Mouse (Mus musculus) ES-E14 (cell line): Measurements from ENCODE around the gene Padi2. TPM values are rescaled to one million over a fixed set of nuclear protein-coding genes. Genes with fewer than 3 reads are reported as not detected.

Experiments used
- DNase-seq: peaks from one replicate; pipeline ENCODE4 v3.0.0-alpha.2; 2013; ENCODE audit warnings: low read depth, low spot score
- H3K27ac ChIP-seq: 2 replicates; pipeline ENCODE4 v1.5.1; 2012; ENCODE audit warnings: low read depth, mild to moderate bottlenecking, low read length, moderate library complexity, mixed read lengths; ENCODE audit not compliant: poor library complexity, insufficient read depth, severe bottlenecking
- H3K36me3 ChIP-seq: 2 replicates; pipeline ENCODE4 v1.6.1; 2012; ENCODE audit warnings: mild to moderate bottlenecking, low read length, moderate library complexity, mixed read lengths; ENCODE audit not compliant: control insufficient read depth, poor library complexity, insufficient read depth, severe bottlenecking
- H3K4me1 ChIP-seq, 2 experiments: fragments of 150-350 bp in 1 of 2; sonication (generic) in 1 of 2; 2 replicates each; pipeline ENCODE4 v1.6.1; 2012; ENCODE audit warnings: low read length in 2 of 2, mild to moderate bottlenecking in 1 of 2, mixed read lengths in 1 of 2; ENCODE audit not compliant: control insufficient read depth in 2 of 2, insufficient read depth in 2 of 2, poor library complexity in 1 of 2
- H3K4me3 ChIP-seq, 2 experiments: fragments of 150-350 bp in 1 of 2; sonication (generic) in 1 of 2; 2 replicates each; pipeline ENCODE4 v1.5.1; 2012; ENCODE audit warnings: low read length in 2 of 2, low read depth in 1 of 2, mild to moderate bottlenecking in 1 of 2, mixed read lengths in 1 of 2; ENCODE audit not compliant: insufficient read depth in 1 of 2, poor library complexity in 1 of 2, severe bottlenecking in 1 of 2
- H3K9ac ChIP-seq: 2 replicates; pipeline ENCODE4 v1.6.1; 2012; ENCODE audit warnings: low read depth, mild to moderate bottlenecking, low read length, mixed read lengths; ENCODE audit not compliant: poor library complexity, insufficient read depth, severe bottlenecking
- H3K9me3 ChIP-seq: fragments of 150-350 bp; sonication (generic); 2 replicates; pipeline ENCODE4 v1.6.1; 2012; ENCODE audit warnings: low read depth, mild to moderate bottlenecking, low read length; ENCODE audit not compliant: control insufficient read depth, insufficient read depth
- CHD2 ChIP-seq: IDR thresholded peaks from 2 replicates; pipeline ENCODE4 v1.6.1; 2014; ENCODE audit warnings: mild to moderate bottlenecking, low read depth, low read length, inconsistent platforms
- HCFC1 ChIP-seq: IDR thresholded peaks from 2 replicates; pipeline ENCODE4 v1.6.1; 2012; ENCODE audit warnings: low read length, inconsistent platforms, borderline replicate concordance; ENCODE audit not compliant: insufficient read depth
- MAFK ChIP-seq: IDR thresholded peaks from 2 replicates; pipeline ENCODE4 v1.6.1; 2014; ENCODE audit warnings: mild to moderate bottlenecking, low read depth, low read length, inconsistent platforms; ENCODE audit not compliant: insufficient read depth
- ZC3H11A ChIP-seq: IDR thresholded peaks from 2 replicates; pipeline ENCODE4 v1.6.1; 2012; ENCODE audit warnings: low read depth, mild to moderate bottlenecking, inconsistent platforms, low read length, borderline replicate concordance
- ZNF384 ChIP-seq: IDR thresholded peaks from 2 replicates; pipeline ENCODE4 v1.6.1; 2012; ENCODE audit warnings: low read depth, low read length, inconsistent platforms
- in situ Hi-C, 2 experiments: fragments of 600-800 bp; cut with MboI; formaldehyde crosslinking; loops; one replicate each; pipeline ENCODE4 v1.15.1; 2025; ENCODE audit warnings: low sequenced_read_pairs in 2 of 2, inconsistent platforms in 1 of 2; ENCODE audit not compliant: unreplicated experiment in 2 of 2
- total RNA-seq: library from RNA; depleted of rRNA; stranded (reverse); fragments of 300-350 nt; gene quantifications from 2 replicates; pipeline ENCODE4 v1.2.3, GENCODE M21; 2012; rRNA removed

The Padi2 gene
- total RNA-seq, 1 experiment = 0.94 TPM

- Histone ChIP-seq H3K27ac (no peak overlapping the region), H3K4me1 (peaks cover 2 to 8% of the 10 kb centered on the region in 2 experiments; a peak in 2 of 4 replicates)
- in situ Hi-C loops = no loop called here
Observed at GRCm38 (mm10) chr4:140989447-140989846, 83.3 kb downstream of the Padi2 start.

GRCm38 (mm10) chr4:140992215-140992614 lies 86.1 kb downstream of the Padi2 start:
- Histone ChIP-seq H3K9ac (no peak overlapping the region), H3K4me1 (peaks cover 2 to 8% of the 10 kb centered on the region in 2 experiments; a peak in 2 of 4 replicates), H3K27ac (no peak overlapping the region), H3K4me3 (no peak overlapping the region), H3K9me3 (no peaks in the 10 kb centered on the region), H3K36me3 (peaks cover 17% of the 10 kb centered on the region; the same call in 1 of the 2 replicates)
- DNase-seq = no peak
- in situ Hi-C loops = no loop called here
- no peak for TF ChIP-seq CHD2
- no peak for TF ChIP-seq ZNF384
- TF ChIP-seq ZC3H11A = no peak
- no peak for TF ChIP-seq HCFC1
- no peak for TF ChIP-seq MAFK

More at GRCm38 (mm10) chr4:140989447-140989846, 83.3 kb downstream of the Padi2 start:
- H3K36me3 ChIP-seq = peaks cover 6% of the 10 kb centered on the region; the same call in 1 of the 2 replicates
- H3K9me3 ChIP-seq = no peaks in the 10 kb centered on the region
- no peak overlapping the region for H3K9ac ChIP-seq
- H3K4me3 ChIP-seq = no peak overlapping the region
- no peak for DNase-seq
- TF ChIP-seq CHD2 (no peak), ZNF384 (no peak), ZC3H11A (no peak), MAFK (no peak), HCFC1 (no peak)

GRCm38 (mm10) chr4:140993846-140994245 lies 87.7 kb downstream of the Padi2 start:
- Histone ChIP-seq H3K36me3 (peaks cover 18% of the 10 kb centered on the region; the same call in 1 of the 2 replicates), H3K9ac (no peak overlapping the region), H3K9me3 (no peaks in the 10 kb centered on the region), H3K4me1 (peaks cover 0 to 4% of the 10 kb centered on the region in 2 experiments; a peak in 1 of 4 replicates), H3K27ac (no peak overlapping the region), H3K4me3 (no peak overlapping the region)
- TF ChIP-seq CHD2 = no peak
- no peak for TF ChIP-seq MAFK
- TF ChIP-seq ZNF384 = no peak
- TF ChIP-seq ZC3H11A = no peak
- TF ChIP-seq HCFC1 = no peak
- no peak for DNase-seq
- in situ Hi-C loops = no loop called here

DNA sequence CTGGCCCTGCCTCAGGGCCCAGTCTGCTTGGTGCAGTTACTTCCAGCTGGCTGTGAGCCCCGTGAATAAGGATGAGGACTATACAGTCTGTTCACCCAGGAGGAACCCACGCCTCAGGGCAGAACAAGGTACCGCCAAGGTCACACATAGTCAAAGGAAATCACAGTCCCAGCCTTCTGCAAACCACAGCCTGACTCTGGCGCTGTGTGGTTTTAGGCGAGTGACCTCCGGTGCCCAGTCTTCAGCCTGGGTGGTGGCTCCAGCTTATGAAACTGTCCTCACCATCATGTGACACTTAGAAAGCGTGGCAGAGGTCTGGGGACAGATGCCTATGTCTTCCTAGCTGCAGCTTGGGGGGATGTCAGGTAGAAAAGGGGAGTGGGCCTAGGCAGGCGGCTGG lies 89.7 kb downstream of the Padi2 start:
- Histone ChIP-seq H3K9ac (no peak overlapping the region), H3K4me3 (no peak overlapping the region), H3K27ac (no peak overlapping the region), H3K9me3 (no peaks in the 10 kb centered on the region), H3K36me3 (peaks cover 20% of the 10 kb centered on the region; the same call in 1 of the 2 replicates), H3K4me1 (no peaks in the 10 kb centered on the region)
- TF ChIP-seq ZNF384 (no peak), HCFC1 (no peak), CHD2 (no peak), MAFK (no peak), ZC3H11A (no peak)
- no peak for DNase-seq
- in situ Hi-C loops = no loop called here

DNA sequence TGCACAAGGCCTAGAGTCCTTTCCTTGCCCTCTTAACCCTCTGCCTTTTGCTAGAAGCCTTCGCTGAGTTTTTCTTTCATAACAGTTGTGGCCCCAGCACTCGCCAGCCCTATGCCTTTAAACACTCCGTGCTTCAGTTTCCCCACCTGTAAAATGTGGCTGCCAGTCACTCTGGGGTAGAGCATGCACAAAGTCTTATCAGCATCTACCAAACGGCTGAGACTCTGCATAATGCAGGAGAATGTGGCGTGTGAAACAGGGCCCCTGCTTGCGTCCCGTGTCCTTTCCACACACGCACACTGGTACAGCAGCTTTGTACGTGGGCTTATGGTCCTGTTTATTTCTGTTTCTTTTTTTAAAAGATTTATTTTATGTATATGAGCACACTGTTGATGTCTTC lies 90.7 kb downstream of the Padi2 start:
- H3K36me3 ChIP-seq = peaks cover 20% of the 10 kb centered on the region; the same call in 1 of the 2 replicates
- no peak overlapping the region for H3K9ac ChIP-seq
- H3K4me3 ChIP-seq = no peak overlapping the region
- TF ChIP-seq ZNF384 (no peak), MAFK (no peak), ZC3H11A (no peak), HCFC1 (no peak), CHD2 (no peak)
- no peaks in the 10 kb centered on the region for H3K4me1 ChIP-seq
- DNase-seq = no peak
- H3K27ac ChIP-seq = no peak overlapping the region
- in situ Hi-C loops = no loop called here
- no peaks in the 10 kb centered on the region for H3K9me3 ChIP-seq

Other genes with a start within 250 kb of the Padi2 start
- 14.8 and 20.0 TPM in 2 replicates for gene Arhgef10l, start 240.3 kb upstream of the Padi2 start, total RNA-seq
- gene Rcc2, start 205.8 kb upstream of the Padi2 start, total RNA-seq = 250 and 322 TPM in 2 replicates
- gene Padi6, start 163.7 kb upstream of the Padi2 start, total RNA-seq = 0.09 and 0.21 TPM in 2 replicates
- gene Padi4, start 132.1 kb upstream of the Padi2 start, total RNA-seq = 1.7 and 2.1 TPM in 2 replicates
- gene Padi3, start 95.7 kb upstream of the Padi2 start, total RNA-seq = 1.2 and 1.6 TPM in 2 replicates
- 0.09 and 0.16 TPM in 2 replicates for gene Padi1, start 60.6 kb upstream of the Padi2 start, total RNA-seq
- 133 and 135 TPM in 2 replicates for gene Sdhb, start 54.9 kb downstream of the Padi2 start, total RNA-seq
- gene Atp13a2, start 80.5 kb downstream of the Padi2 start, total RNA-seq = 31.1 and 48.9 TPM in 2 replicates
- 1.4 and 1.5 TPM in 2 replicates for gene Mfap2, start 104.1 kb downstream of the Padi2 start, total RNA-seq
- 15.2 and 33.2 TPM in 2 replicates for gene Crocc, start 154.2 kb downstream of the Padi2 start, total RNA-seq
- 28.3 and 36.3 TPM in 2 replicates for gene Necap2, start 172.0 kb downstream of the Padi2 start, total RNA-seq
- 0.21 and 0.27 TPM in 2 replicates for gene Spata21, start 182.0 kb downstream of the Padi2 start, total RNA-seq
- gene Szrd1, start 233.4 kb downstream of the Padi2 start, total RNA-seq = 46.2 and 64.6 TPM in 2 replicates
- gene Fbxo42, start 241.6 kb downstream of the Padi2 start, total RNA-seq = 14.0 and 14.5 TPM in 2 replicates